17 mouse cellular contexts compared by ENCODE assay signal in genomic region chr7:49410892-49411291, GRCm38 (mm10).
"Had no signal": no experiment of that assay in that cellular context is flagged by ENCODE, and none has a peak within 500 bp of the region (broad histone marks: within the 10 kb centered on the region; RNA-seq: fewer than 3 reads in every experiment).

No protein-coding gene starts in this region.

- H3K4me2 ChIP-seq: liver, embryonic 15.5 days; lung, embryonic 15.5 days; midbrain, embryonic 11.5 days; midbrain, embryonic 13.5 days; midbrain, embryonic 15.5 days; neural tube, embryonic 12.5 days had no signal

- H3K9me3 ChIP-seq: liver, embryonic 15.5 days; lung, embryonic 15.5 days; midbrain, embryonic 13.5 days; midbrain, embryonic 15.5 days; neural tube, embryonic 12.5 days had no signal

- DNase-seq: liver, postnatal 0 days; lung, adult 2 months; lung, postnatal 10 days; lung, postnatal 36 days; right cerebral cortex, postnatal 14 days; spleen, adult 18-20 months; thymus, adult 18-20 months; thymus, postnatal 14 days; thymus, postnatal 36 days had no signal

- ATAC-seq: liver, postnatal 0 days; midbrain, embryonic 13.5 days; midbrain, embryonic 15.5 days had no signal

- H3K27me3 ChIP-seq: liver, embryonic 15.5 days; lung, embryonic 15.5 days; megakaryocyte, embryonic 14.5 days; midbrain, embryonic 13.5 days; midbrain, embryonic 15.5 days; neural tube, embryonic 12.5 days had no signal

- H3K4me3 ChIP-seq: liver, embryonic 15.5 days; lung, embryonic 15.5 days; megakaryocyte, embryonic 14.5 days; midbrain, embryonic 13.5 days; midbrain, embryonic 15.5 days; neural tube, embryonic 12.5 days had no signal

- H3K27ac ChIP-seq: liver, embryonic 15.5 days; macrophage; midbrain, embryonic 13.5 days; midbrain, embryonic 15.5 days; neural tube, embryonic 12.5 days had no signal

- H3K4me1 ChIP-seq: liver, embryonic 15.5 days; lung, embryonic 15.5 days; megakaryocyte, embryonic 14.5 days had no signal

- H3K9ac ChIP-seq: liver, embryonic 15.5 days; liver, postnatal 0 days; lung, embryonic 15.5 days; midbrain, embryonic 13.5 days; midbrain, embryonic 15.5 days; neural tube, embryonic 12.5 days had no signal

- H3K36me3 ChIP-seq: liver, embryonic 15.5 days; lung, embryonic 15.5 days; midbrain, embryonic 13.5 days; midbrain, embryonic 15.5 days had no signal
